Mouse (Mus musculus): ENCODE measurements around the gene Btn1a1. TPM values are rescaled to one million over a fixed set of nuclear protein-coding genes. Genes with fewer than 3 reads are reported as not detected.

Gene Btn1a1
- polyA plus RNA-seq, 1 experiment from 2014 or later: not detected

GRCm38 (mm10) chr13:23412630-23413521, 52.8 kb downstream of the Btn1a1 start:
- no peaks in the 10 kb centered on the region for H3K9me3 ChIP-seq (ENCODE audit: control insufficient read depth, low read depth, low read length)
- no peak overlapping the region for H3K9ac ChIP-seq (replicated peaks; ENCODE audit: low read depth, low read length)
- H3K4me2 ChIP-seq (replicated peaks; ENCODE audit: low read depth, low read length): peak overlapping the region; percentile 60
- no peaks in the 10 kb centered on the region for H3K36me3 ChIP-seq (ENCODE audit: control insufficient read depth, insufficient read depth, low read length)
- WGBS: 4% methylated on average over 28 of the region's 28 CpGs
- H3K4me1 ChIP-seq (ENCODE audit: control insufficient read depth, insufficient read depth, low read length): no peaks in the 10 kb centered on the region; the same call in 1 of the 2 replicates
- peak overlapping the region; percentile 29 for H3K4me3 ChIP-seq (ENCODE audit: low read depth, low read length)
- H3K27me3 ChIP-seq (ENCODE audit: control insufficient read depth, insufficient read depth, low read length): 0 out of 2 replicates have a peak, but pooled peaks cover 2% of the 10 kb centered on the region
- peak; percentile 53; the same call in 1 of the 2 replicates for ATAC-seq (ENCODE audit: insufficient number of reproducible peaks, insufficient read depth, low FRiP score, low read depth)
- H3K27ac ChIP-seq (ENCODE audit: low read length): no peak overlapping the region

- Histone ChIP-seq H3K4me2 (replicated peaks; ENCODE audit: low read depth, low read length) (peak overlapping the region; percentile 60), H3K27ac (ENCODE audit: low read length) (no peak overlapping the region), H3K9ac (replicated peaks; ENCODE audit: low read depth, low read length) (no peak overlapping the region), H3K9me3 (ENCODE audit: control insufficient read depth, low read depth, low read length) (no peaks in the 10 kb centered on the region), H3K27me3 (ENCODE audit: control insufficient read depth, insufficient read depth, low read length) (0 out of 2 replicates have a peak, but pooled peaks cover 2% of the 10 kb centered on the region), H3K4me3 (ENCODE audit: low read depth, low read length) (peak overlapping the region; percentile 29), H3K4me1 (ENCODE audit: control insufficient read depth, insufficient read depth, low read length) (no peaks in the 10 kb centered on the region; the same call in 1 of the 2 replicates), H3K36me3 (ENCODE audit: control insufficient read depth, insufficient read depth, low read length) (no peaks in the 10 kb centered on the region)
- WGBS: under 1% methylated on average over 20 of the region's 20 CpGs
- no peak for ATAC-seq (ENCODE audit: insufficient number of reproducible peaks, insufficient read depth, low FRiP score, low read depth)
These were observed 53.5 kb downstream of the Btn1a1 start for GRCm38 (mm10) chr13:23412211-23412629.

- H3K9ac ChIP-seq (replicated peaks; ENCODE audit: low read depth, low read length): no peak overlapping the region
- H3K4me1 ChIP-seq (ENCODE audit: control insufficient read depth, insufficient read depth, low read length): no peaks in the 10 kb centered on the region; the same call in 1 of the 2 replicates
- WGBS: 7% methylated on average over 29 of the region's 29 CpGs
These were observed 54.1 kb downstream of the Btn1a1 start for GRCm38 (mm10) chr13:23411311-23412210.

GRCm38 (mm10) chr13:23410632-23411031, 55.1 kb downstream of the Btn1a1 start:
- no peaks in the 10 kb centered on the region for H3K9me3 ChIP-seq (ENCODE audit: control insufficient read depth, low read depth, low read length)

More at GRCm38 (mm10) chr13:23411311-23412210, 54.1 kb downstream of the Btn1a1 start:
- Histone ChIP-seq H3K9me3 (ENCODE audit: control insufficient read depth, low read depth, low read length) (no peaks in the 10 kb centered on the region), H3K27me3 (ENCODE audit: control insufficient read depth, insufficient read depth, low read length) (0 out of 2 replicates have a peak, but pooled peaks cover 2% of the 10 kb centered on the region), H3K4me2 (replicated peaks; ENCODE audit: low read depth, low read length) (peak overlapping the region; percentile 60), H3K27ac (ENCODE audit: low read length) (no peak overlapping the region), H3K36me3 (ENCODE audit: control insufficient read depth, insufficient read depth, low read length) (no peaks in the 10 kb centered on the region), H3K4me3 (ENCODE audit: low read depth, low read length) (peak overlapping the region; percentile 29)
- no peak for ATAC-seq (ENCODE audit: insufficient number of reproducible peaks, insufficient read depth, low FRiP score, low read depth)

More at GRCm38 (mm10) chr13:23410632-23411031, 55.1 kb downstream of the Btn1a1 start:
- 71% methylated on average over 9 of the region's 9 CpGs for WGBS
- no peak overlapping the region for H3K9ac ChIP-seq (replicated peaks; ENCODE audit: low read depth, low read length)
- H3K4me3 ChIP-seq (ENCODE audit: low read depth, low read length): no peak overlapping the region
- H3K36me3 ChIP-seq (ENCODE audit: control insufficient read depth, insufficient read depth, low read length): no peaks in the 10 kb centered on the region
- no peak for ATAC-seq (ENCODE audit: insufficient number of reproducible peaks, insufficient read depth, low FRiP score, low read depth)
- no peak overlapping the region for H3K4me2 ChIP-seq (replicated peaks; ENCODE audit: low read depth, low read length)
- no peak overlapping the region for H3K27ac ChIP-seq (ENCODE audit: low read length)
- H3K27me3 ChIP-seq (ENCODE audit: control insufficient read depth, insufficient read depth, low read length): 0 out of 2 replicates have a peak, but pooled peaks cover 2% of the 10 kb centered on the region
- H3K4me1 ChIP-seq (ENCODE audit: control insufficient read depth, insufficient read depth, low read length): no peaks in the 10 kb centered on the region; the same call in 1 of the 2 replicates

Other genes with a start within 250 kb of the Btn1a1 start
- not detected in 2 replicates for gene Vmn1r222, start 230.0 kb downstream of the Btn1a1 start, polyA plus RNA-seq (2014; fragmentation: Nextera tagmentation; extraction: Ambion mirVana)
- gene Vmn1r223, start 218.8 kb downstream of the Btn1a1 start, polyA plus RNA-seq (2014; fragmentation: Nextera tagmentation; extraction: Ambion mirVana): not detected in 2 replicates
- 44.3 and 49.8 TPM in 2 replicates for gene Zfp322a, start 96.7 kb downstream of the Btn1a1 start, polyA plus RNA-seq (2014; fragmentation: Nextera tagmentation; extraction: Ambion mirVana)
- 12.0 and 12.4 TPM in 2 replicates for gene Abt1, start 42.0 kb downstream of the Btn1a1 start, polyA plus RNA-seq (2014; fragmentation: Nextera tagmentation; extraction: Ambion mirVana)
- gene Btn2a2, start 23.0 kb upstream of the Btn1a1 start, polyA plus RNA-seq (2014; fragmentation: Nextera tagmentation; extraction: Ambion mirVana): 0.22 and 0.30 TPM in 2 replicates
- gene Hist1h4h, start 65.1 kb upstream of the Btn1a1 start, polyA plus RNA-seq (2014; fragmentation: Nextera tagmentation; extraction: Ambion mirVana): 4.8 and 6.7 TPM in 2 replicates
- 7.8 and 14.1 TPM in 2 replicates for gene Hist1h2af, start 68.0 kb upstream of the Btn1a1 start, polyA plus RNA-seq (2014; fragmentation: Nextera tagmentation; extraction: Ambion mirVana)
- 5.5 and 7.8 TPM in 2 replicates for gene Hist1h3g, start 69.5 kb upstream of the Btn1a1 start, polyA plus RNA-seq (2014; fragmentation: Nextera tagmentation; extraction: Ambion mirVana)
- 1.1 and 1.2 TPM in 2 replicates for gene Hist1h2bh, start 77.5 kb upstream of the Btn1a1 start, polyA plus RNA-seq (2014; fragmentation: Nextera tagmentation; extraction: Ambion mirVana)
- 0.94 and 1.3 TPM in 2 replicates for gene Hist1h3f, start 78.2 kb upstream of the Btn1a1 start, polyA plus RNA-seq (2014; fragmentation: Nextera tagmentation; extraction: Ambion mirVana)
- 1.8 and 2.4 TPM in 2 replicates for gene Hist1h4f, start 85.7 kb upstream of the Btn1a1 start, polyA plus RNA-seq (2014; fragmentation: Nextera tagmentation; extraction: Ambion mirVana)
- gene Hist1h1d, start 87.4 kb upstream of the Btn1a1 start, polyA plus RNA-seq (2014; fragmentation: Nextera tagmentation; extraction: Ambion mirVana): 1.0 and 1.1 TPM in 2 replicates
- 10.2 and 10.3 TPM in 2 replicates for gene Hist1h3e, start 96.5 kb upstream of the Btn1a1 start, polyA plus RNA-seq (2014; fragmentation: Nextera tagmentation; extraction: Ambion mirVana)
- gene Hist1h2ae, start 105.3 kb upstream of the Btn1a1 start, polyA plus RNA-seq (2014; fragmentation: Nextera tagmentation; extraction: Ambion mirVana): 92.6 and 109 TPM in 2 replicates
- 11.0 and 12.6 TPM in 2 replicates for gene Hist1h2bg, start 105.5 kb upstream of the Btn1a1 start, polyA plus RNA-seq (2014; fragmentation: Nextera tagmentation; extraction: Ambion mirVana)
- 7.1 and 7.3 TPM in 2 replicates for gene Hist1h2bf, start 108.3 kb upstream of the Btn1a1 start, polyA plus RNA-seq (2014; fragmentation: Nextera tagmentation; extraction: Ambion mirVana)
- gene Hist1h2ad, start 108.5 kb upstream of the Btn1a1 start, polyA plus RNA-seq (2014; fragmentation: Nextera tagmentation; extraction: Ambion mirVana): 4.1 and 6.2 TPM in 2 replicates
- 11.2 and 16.2 TPM in 2 replicates for gene Hist1h3d, start 109.9 kb upstream of the Btn1a1 start, polyA plus RNA-seq (2014; fragmentation: Nextera tagmentation; extraction: Ambion mirVana)
- 99.6 and 119 TPM in 2 replicates for gene Hist1h4d, start 115.7 kb upstream of the Btn1a1 start, polyA plus RNA-seq (2014; fragmentation: Nextera tagmentation; extraction: Ambion mirVana)
- gene Hist1h2be, start 155.2 kb upstream of the Btn1a1 start, polyA plus RNA-seq (2014; fragmentation: Nextera tagmentation; extraction: Ambion mirVana): 2.7 and 2.8 TPM in 2 replicates
- 17.5 and 18.7 TPM in 2 replicates for gene Hist1h1e, start 156.7 kb upstream of the Btn1a1 start, polyA plus RNA-seq (2014; fragmentation: Nextera tagmentation; extraction: Ambion mirVana)
- gene Hist1h2ac, start 218.0 kb upstream of the Btn1a1 start, polyA plus RNA-seq (2014; fragmentation: Nextera tagmentation; extraction: Ambion mirVana): 2.4 and 3.2 TPM in 2 replicates
- gene Hist1h2bc, start 218.3 kb upstream of the Btn1a1 start, polyA plus RNA-seq (2014; fragmentation: Nextera tagmentation; extraction: Ambion mirVana): 58.8 and 65.1 TPM in 2 replicates
- not detected in 2 replicates for gene Hist1h1t, start 229.9 kb upstream of the Btn1a1 start, polyA plus RNA-seq (2014; fragmentation: Nextera tagmentation; extraction: Ambion mirVana)
- gene Hist1h4c, start 232.6 kb upstream of the Btn1a1 start, polyA plus RNA-seq (2014; fragmentation: Nextera tagmentation; extraction: Ambion mirVana): 7.2 and 9.6 TPM in 2 replicates
- gene Hfe, start 245.0 kb upstream of the Btn1a1 start, polyA plus RNA-seq (2014; fragmentation: Nextera tagmentation; extraction: Ambion mirVana): 6.1 and 6.8 TPM in 2 replicates